Mouse (Mus musculus) testis, adult 2 months (tissue): ENCODE data around the gene Psmb8. TPM values are rescaled to one million over a fixed set of nuclear protein-coding genes. Genes with fewer than 3 reads are reported as not detected.

Experiments used
- H3K27ac ChIP-seq: fragments of 200-500 bp; 2 replicates; pipeline ENCODE4 v1.5.1; 2012; ENCODE audit warnings: low read depth, low read length; ENCODE audit not compliant: control insufficient read depth, insufficient read depth
- H3K27me3 ChIP-seq: fragments of 200-500 bp; 2 replicates; pipeline ENCODE4 v1.6.1; 2012; ENCODE audit warnings: mild to moderate bottlenecking, low read length, moderate library complexity; ENCODE audit not compliant: control insufficient read depth, insufficient read depth
- H3K36me3 ChIP-seq: fragments of 200-500 bp; 2 replicates; pipeline ENCODE4 v1.6.1; 2012; ENCODE audit warnings: mild to moderate bottlenecking, low read length; ENCODE audit not compliant: control insufficient read depth, insufficient read depth
- H3K4me1 ChIP-seq: fragments of 200-500 bp; 2 replicates; pipeline ENCODE4 v1.6.1; 2012; ENCODE audit warnings: low read length; ENCODE audit not compliant: control insufficient read depth, insufficient read depth
- H3K4me3 ChIP-seq: fragments of 200-500 bp; 2 replicates; pipeline ENCODE4 v1.5.1; 2012; ENCODE audit warnings: low read depth, mild to moderate bottlenecking, low read length, moderate library complexity, mixed read lengths; ENCODE audit not compliant: control insufficient read depth
- CTCF ChIP-seq: fragments of 200-500 bp; IDR thresholded peaks from 2 replicates; pipeline ENCODE4 v1.5.1; 2012; ENCODE audit warnings: low read depth, mild to moderate bottlenecking, inconsistent platforms, low read length, moderate library complexity; ENCODE audit not compliant: control insufficient read depth, insufficient read depth, insufficient replicate concordance
- POLR2A ChIP-seq: fragments of 200-500 bp; IDR thresholded peaks from 2 replicates; pipeline ENCODE4 v1.6.1; 2012; ENCODE audit warnings: low read depth, mild to moderate bottlenecking, inconsistent platforms, low read length, moderate library complexity; ENCODE audit not compliant: control insufficient read depth
- polyA plus RNA-seq: library from polyadenylated mRNA; depleted of rRNA; stranded (reverse); fragments of >200 nt; gene quantifications from 2 replicates; pipeline ENCODE4 v1.2.3, GENCODE M21; 2012; rRNA removed

The Psmb8 gene
- polyA plus RNA-seq, 1 experiment = 2.0 TPM

- H3K36me3 ChIP-seq = no peaks in the 10 kb centered on the region
- TF ChIP-seq POLR2A (no peak), CTCF (no peak)
- H3K27ac ChIP-seq = no peak overlapping the region
- H3K4me3 ChIP-seq = no peak overlapping the region
- no peaks in the 10 kb centered on the region for H3K27me3 ChIP-seq
- no peaks in the 10 kb centered on the region for H3K4me1 ChIP-seq
Measured at GRCm38 (mm10) chr17:34239601-34240041, 42.1 kb downstream of the Psmb8 start.

DNA sequence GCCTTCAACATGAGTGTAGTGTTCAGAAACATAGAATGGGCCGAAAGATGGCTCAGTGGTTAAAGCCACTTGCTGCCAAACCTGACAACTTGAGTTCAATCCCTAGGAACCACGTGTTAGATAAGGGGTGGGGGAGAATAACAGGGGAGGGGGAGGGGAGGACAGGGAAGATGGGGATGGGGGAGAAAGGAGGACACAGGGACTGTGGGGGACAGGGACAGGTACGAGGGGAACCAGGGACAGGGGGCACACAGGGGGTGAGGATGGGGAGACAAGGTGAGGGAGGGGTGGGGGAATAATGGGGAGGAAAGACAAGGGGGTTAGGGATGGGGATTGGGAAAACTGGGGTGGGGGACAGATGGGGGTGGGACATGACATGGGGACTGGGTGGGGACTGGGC is 42.8 kb downstream of the Psmb8 start:
- no peak for TF ChIP-seq CTCF
- TF ChIP-seq POLR2A = no peak
- H3K27ac ChIP-seq = no peak overlapping the region
- no peaks in the 10 kb centered on the region for H3K27me3 ChIP-seq
- H3K4me1 ChIP-seq = no peaks in the 10 kb centered on the region
- no peaks in the 10 kb centered on the region for H3K36me3 ChIP-seq
- H3K4me3 ChIP-seq = no peak overlapping the region

GRCm38 (mm10) chr17:34240916-34241315 is 43.4 kb downstream of the Psmb8 start:
- no peak overlapping the region for H3K27ac ChIP-seq

DNA sequence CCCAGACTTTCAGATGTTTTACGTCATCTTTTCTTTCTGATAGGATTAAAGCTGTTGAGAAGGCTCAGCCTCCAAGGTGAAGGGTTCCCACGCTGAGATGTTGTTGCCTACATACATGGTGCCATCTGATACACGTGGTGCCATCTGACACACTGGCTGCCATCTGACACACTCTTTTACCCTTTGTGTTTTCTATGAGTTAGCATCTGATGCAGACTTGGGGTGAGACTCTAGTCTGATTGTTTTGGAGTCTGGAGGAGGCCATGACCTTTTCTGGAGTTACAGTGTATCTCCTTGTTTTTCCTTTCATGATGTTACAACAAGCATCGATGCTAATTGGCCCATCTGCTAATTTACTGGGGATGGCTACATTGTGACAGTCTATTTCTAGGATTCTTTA is 47.1 kb downstream of the Psmb8 start:
- H3K4me3 ChIP-seq = no peak overlapping the region
- H3K27me3 ChIP-seq = no peaks in the 10 kb centered on the region

More at GRCm38 (mm10) chr17:34240916-34241315, 43.4 kb downstream of the Psmb8 start:
- Histone ChIP-seq H3K36me3 (no peaks in the 10 kb centered on the region), H3K4me3 (no peak overlapping the region), H3K27me3 (no peaks in the 10 kb centered on the region), H3K4me1 (no peaks in the 10 kb centered on the region)
- TF ChIP-seq POLR2A (no peak), CTCF (no peak)

DNA sequence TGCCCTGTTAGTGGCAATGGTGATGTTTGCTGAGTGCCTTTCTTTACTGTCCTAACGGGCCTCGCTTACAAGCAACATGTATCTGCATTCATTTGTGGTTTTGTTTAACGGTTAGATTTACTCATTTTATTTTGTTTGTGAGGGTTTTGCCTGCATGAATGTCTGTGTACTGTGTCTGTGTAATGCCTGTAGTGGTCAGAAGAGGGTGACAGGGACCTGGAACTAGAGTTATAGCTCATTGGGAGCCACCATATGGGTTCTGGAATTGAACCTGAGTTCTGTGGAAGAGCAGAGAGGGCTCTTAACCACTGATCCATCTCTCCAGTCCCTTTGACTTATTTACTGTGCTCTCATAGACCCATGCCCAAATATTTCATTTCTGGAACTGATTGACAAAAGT is 49.5 kb downstream of the Psmb8 start:
- H3K27ac ChIP-seq = no peak overlapping the region
- H3K4me1 ChIP-seq = no peaks in the 10 kb centered on the region
- H3K36me3 ChIP-seq = no peaks in the 10 kb centered on the region
- TF ChIP-seq POLR2A (no peak), CTCF (no peak)
- H3K4me3 ChIP-seq = no peak overlapping the region
- H3K27me3 ChIP-seq = no peaks in the 10 kb centered on the region

More for the DNA sequence above, 47.1 kb downstream of the Psmb8 start:
- no peaks in the 10 kb centered on the region for H3K4me1 ChIP-seq
- no peaks in the 10 kb centered on the region for H3K36me3 ChIP-seq
- no peak for TF ChIP-seq CTCF
- no peak for TF ChIP-seq POLR2A
- no peak overlapping the region for H3K27ac ChIP-seq

DNA sequence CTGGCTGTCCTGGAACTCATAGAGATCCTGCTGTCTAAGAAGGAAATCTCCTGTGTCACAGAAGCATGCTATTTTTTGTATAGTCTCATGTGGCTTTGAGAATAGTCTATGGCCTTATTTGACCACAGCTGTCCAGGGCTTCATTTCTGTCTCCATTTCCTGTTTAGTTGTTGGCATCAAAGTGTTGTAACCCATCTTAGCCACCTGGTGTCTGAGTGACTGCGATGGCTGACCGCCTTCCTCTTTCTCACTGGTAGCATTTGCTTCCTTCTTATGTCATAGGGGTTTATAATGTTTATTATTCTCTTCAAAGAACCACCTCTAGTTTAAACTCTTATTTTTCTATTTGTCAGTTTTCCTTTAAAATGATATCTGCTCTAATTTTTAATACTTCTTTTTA is 51.2 kb downstream of the Psmb8 start:
- Histone ChIP-seq H3K4me1 (no peaks in the 10 kb centered on the region), H3K27ac (no peak overlapping the region), H3K36me3 (no peaks in the 10 kb centered on the region), H3K27me3 (no peaks in the 10 kb centered on the region), H3K4me3 (no peak overlapping the region)
- TF ChIP-seq CTCF (no peak), POLR2A (no peak)

- no peaks in the 10 kb centered on the region for H3K27me3 ChIP-seq
- no peaks in the 10 kb centered on the region for H3K36me3 ChIP-seq
- TF ChIP-seq POLR2A = no peak
- no peak for TF ChIP-seq CTCF
- H3K4me1 ChIP-seq = no peaks in the 10 kb centered on the region
- no peak overlapping the region for H3K4me3 ChIP-seq
- no peak overlapping the region for H3K27ac ChIP-seq
Measured at GRCm38 (mm10) chr17:34249361-34249760, 51.8 kb downstream of the Psmb8 start.

DNA sequence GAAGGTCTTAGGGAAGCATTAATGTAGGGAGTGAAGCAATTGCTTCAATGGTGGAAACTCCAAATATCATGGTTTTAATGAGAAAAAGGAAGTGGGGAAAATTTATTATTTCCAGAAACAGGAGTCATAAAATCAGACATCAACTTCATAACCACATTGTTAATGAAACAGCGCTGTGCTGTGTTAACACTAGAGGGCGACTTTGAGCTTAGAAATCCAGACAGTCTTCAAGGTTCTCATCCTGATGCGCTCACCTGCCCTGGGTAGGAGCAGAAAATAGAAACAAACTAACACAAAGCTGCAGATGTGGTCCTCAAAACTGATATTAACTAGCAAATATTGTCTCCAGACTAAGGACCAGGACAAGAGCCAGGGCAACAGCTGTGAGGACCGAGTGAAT is 52.4 kb downstream of the Psmb8 start:
- no peaks in the 10 kb centered on the region for H3K27me3 ChIP-seq
- no peaks in the 10 kb centered on the region for H3K36me3 ChIP-seq
- TF ChIP-seq CTCF = no peak
- no peak for TF ChIP-seq POLR2A
- no peak overlapping the region for H3K4me3 ChIP-seq
- no peak overlapping the region for H3K27ac ChIP-seq
- no peaks in the 10 kb centered on the region for H3K4me1 ChIP-seq

Other genes starting within 250 kb of the Psmb8 start
- gene B3galt4, start 246.2 kb upstream of the Psmb8 start, polyA plus RNA-seq = 9.1 and 10.4 TPM in 2 replicates
- gene Vps52, start 241.9 kb upstream of the Psmb8 start, polyA plus RNA-seq = 45.7 and 48.5 TPM in 2 replicates
- gene Rps18, start 241.7 kb upstream of the Psmb8 start, polyA plus RNA-seq = 212 and 239 TPM in 2 replicates
- gene H2-K1, start 197.4 kb upstream of the Psmb8 start, polyA plus RNA-seq = 276 and 298 TPM in 2 replicates
- 27.8 and 31.4 TPM in 2 replicates for gene Ring1, start 173.0 kb upstream of the Psmb8 start, polyA plus RNA-seq
- 24.5 and 25.0 TPM in 2 replicates for gene H2-Ke6, start 169.7 kb upstream of the Psmb8 start, polyA plus RNA-seq
- 33.4 and 36.3 TPM in 2 replicates for gene Slc39a7, start 166.0 kb upstream of the Psmb8 start, polyA plus RNA-seq
- gene Rxrb, start 165.9 kb upstream of the Psmb8 start, polyA plus RNA-seq = 25.5 and 28.0 TPM in 2 replicates
- gene Col11a2, start 158.3 kb upstream of the Psmb8 start, polyA plus RNA-seq = 2.4 and 2.8 TPM in 2 replicates
- gene H2-Oa, start 105.4 kb upstream of the Psmb8 start, polyA plus RNA-seq = 0.10 and 0.22 TPM in 2 replicates
- gene H2-DMa, start 78.2 kb upstream of the Psmb8 start, polyA plus RNA-seq = 33.8 and 40.7 TPM in 2 replicates
- 164 and 178 TPM in 2 replicates for gene Brd2, start 75.1 kb upstream of the Psmb8 start, polyA plus RNA-seq
- gene H2-DMb2, start 54.4 kb upstream of the Psmb8 start, polyA plus RNA-seq = 0.27 and 0.41 TPM in 2 replicates
- 8.0 and 9.5 TPM in 2 replicates for gene H2-DMb1, start 44.6 kb upstream of the Psmb8 start, polyA plus RNA-seq
- gene Tap1, start 10.2 kb upstream of the Psmb8 start, polyA plus RNA-seq = 1.5 TPM in 2 replicates
- gene Psmb9, start 10.0 kb upstream of the Psmb8 start, polyA plus RNA-seq = 1.7 TPM in 2 replicates
- 1.3 and 2.0 TPM in 2 replicates for gene Tap2, start 5.8 kb downstream of the Psmb8 start, polyA plus RNA-seq
- 0.06 and 0.16 TPM in 2 replicates for gene H2-Ob, start 41.2 kb downstream of the Psmb8 start, polyA plus RNA-seq
- gene H2-Ab1, start 60.0 kb downstream of the Psmb8 start, polyA plus RNA-seq = 31.1 and 36.4 TPM in 2 replicates
- gene H2-Aa, start 90.1 kb downstream of the Psmb8 start, polyA plus RNA-seq = 10.1 and 11.6 TPM in 2 replicates
- gene H2-Eb1, start 108.1 kb downstream of the Psmb8 start, polyA plus RNA-seq = 5.6 and 7.8 TPM in 2 replicates
- gene H2-Eb2, start 127.9 kb downstream of the Psmb8 start, polyA plus RNA-seq = not detected in 2 replicates
- gene Btnl2, start 157.1 kb downstream of the Psmb8 start, polyA plus RNA-seq = 0.16 and 0.21 TPM in 2 replicates
- 0.14 and 0.15 TPM in 2 replicates for gene Btnl1, start 179.4 kb downstream of the Psmb8 start, polyA plus RNA-seq
- 883 and 1,115 TPM in 2 replicates for gene BC051142, start 201.1 kb downstream of the Psmb8 start, polyA plus RNA-seq